Mouse (Mus musculus) brain, adult 10 weeks (tissue): ENCODE measurements around the gene Fam13a. TPM values are rescaled to one million over a fixed set of nuclear protein-coding genes. Genes with fewer than 3 reads are reported as not detected.

Experiments
- polyA plus RNA-seq: library from polyadenylated mRNA; stranded (reverse); fragments of 350-450 nt; fragmentation: Illumina TruSeq; extraction: RNeasy Lipid Tissue Mini Kit (QIAGEN cat#74804); gene quantifications from one replicate; pipeline ENCODE4 v1.2.3, GENCODE M21; 2015; ENCODE audit warnings: low read depth, low replicate concordance

Fam13a gene
- polyA plus RNA-seq: 10.3 TPM

GRCm38 (mm10) chr6:59024164-59024724, at the start of gene Fam13a:
Gene Fam13a, minus strand, starts transcription at chr6:59024549.

DNA sequence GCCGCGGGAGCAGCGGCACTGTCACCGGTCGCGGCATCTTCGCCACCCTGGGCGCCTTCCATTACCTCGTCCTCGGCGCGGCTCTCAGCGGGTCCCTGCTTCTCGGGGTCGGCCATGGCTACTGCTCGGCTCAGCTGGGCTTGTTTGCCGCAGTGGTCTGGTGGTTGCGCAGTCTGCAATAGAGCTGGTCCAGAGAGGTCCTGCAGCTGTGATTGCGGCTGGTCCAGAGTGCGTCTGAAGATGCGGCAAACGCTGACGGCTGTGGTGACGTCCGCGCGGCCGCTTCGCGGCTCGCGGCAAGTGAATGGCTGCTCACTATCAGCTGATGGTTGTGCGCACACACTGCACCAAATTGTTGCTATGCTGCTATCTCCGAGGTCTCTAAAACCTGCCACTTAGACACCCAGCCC, 117.5 kb downstream of the Fam13a start, which contains the start of gene Nap1l5:
Gene Nap1l5 (minus strand): TSS at position 225 of the 410 bp plus-strand sequence.

Other genes starting within 250 kb of the Fam13a start
- gene Herc3, start 193.1 kb downstream of the Fam13a start, polyA plus RNA-seq: 125 TPM
- 611 TPM for gene Nap1l5, start 117.5 kb downstream of the Fam13a start, polyA plus RNA-seq
- gene Tigd2, start 184.3 kb upstream of the Fam13a start, polyA plus RNA-seq: 12.6 TPM